Mouse (Mus musculus): ENCODE data around the gene Actl10.

Gene Actl10

GRCm38 (mm10) chr2:154583906-154584872 is 32.6 kb downstream of the Actl10 start:
- DNase-seq (ENCODE audit: low read depth) = no peak

- no peak for DNase-seq (ENCODE audit: low read depth)
These were observed 33.5 kb downstream of the Actl10 start for GRCm38 (mm10) chr2:154584931-154585601.

- no peak for DNase-seq (ENCODE audit: low read depth)
These were observed 34.8 kb downstream of the Actl10 start for GRCm38 (mm10) chr2:154586405-154586804.

GRCm38 (mm10) chr2:154589051-154589450 is 37.5 kb downstream of the Actl10 start:
- DNase-seq (ENCODE audit: low read depth) = no peak

GRCm38 (mm10) chr2:154591239-154591638 is 39.7 kb downstream of the Actl10 start:
- DNase-seq (ENCODE audit: low read depth) = no peak

GRCm38 (mm10) chr2:154593025-154593424 is 41.4 kb downstream of the Actl10 start:
- no peak for DNase-seq (ENCODE audit: low read depth)

GRCm38 (mm10) chr2:154595775-154596174 is 44.2 kb downstream of the Actl10 start:
- no peak for DNase-seq (ENCODE audit: low read depth)

- DNase-seq (ENCODE audit: low read depth) = no peak
These were observed 45.8 kb downstream of the Actl10 start for GRCm38 (mm10) chr2:154597399-154597798.

- DNase-seq (ENCODE audit: low read depth) = no peak
These were observed 49.0 kb downstream of the Actl10 start for GRCm38 (mm10) chr2:154600586-154600985.

GRCm38 (mm10) chr2:154601324-154601723 is 49.7 kb downstream of the Actl10 start:
- no peak for DNase-seq (ENCODE audit: low read depth)
